Comparison of ENCODE assay signal across 8 mouse cellular contexts in the genomic region with DNA sequence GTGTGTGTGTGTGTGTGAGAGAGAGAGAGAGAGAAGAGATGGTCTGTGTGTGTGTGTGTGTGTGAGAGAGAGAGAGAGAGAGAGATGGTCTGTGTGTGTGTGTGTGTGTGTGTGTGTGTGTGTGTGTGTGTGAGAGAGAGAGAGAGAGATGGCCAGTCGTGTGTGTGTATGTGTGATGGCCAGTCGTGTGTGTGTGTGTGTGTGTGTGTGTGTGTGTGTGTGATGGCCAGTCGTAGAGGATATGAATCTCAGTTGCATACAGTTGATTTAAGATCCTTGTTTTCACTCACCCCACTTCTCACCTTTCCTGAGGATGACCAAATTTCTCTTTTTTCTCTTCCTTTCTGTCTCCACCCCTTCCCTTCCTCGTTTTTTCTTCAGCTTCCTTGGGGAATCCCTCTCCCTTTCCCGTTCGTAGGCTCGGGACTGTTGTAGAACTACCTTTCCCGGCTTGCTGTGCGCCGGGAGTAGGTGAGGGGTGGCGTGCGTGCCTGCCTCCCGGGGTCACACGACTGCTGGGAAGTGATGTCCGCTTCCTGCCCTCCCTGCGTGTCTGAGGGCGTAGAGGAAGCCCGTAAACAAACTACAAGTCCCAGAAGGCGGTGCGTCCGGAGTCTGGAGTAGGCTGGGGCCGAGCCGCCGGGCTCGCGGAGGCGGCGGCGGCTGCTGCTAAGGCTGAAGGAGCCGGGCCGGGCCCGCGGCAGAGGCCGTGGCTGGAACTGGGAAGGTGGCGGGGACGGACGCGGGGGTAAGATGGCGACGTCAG. TPM values are rescaled to one million over a fixed set of nuclear protein-coding genes. Genes with fewer than 3 reads are reported as not detected.
A peak's percentile ranks its signal among the peaks of the same experiment; 100 is the strongest.
DNase-seq lines count a peak whose midpoint lies in the region; ATAC-seq and TF ChIP-seq lines count a peak whose summit lies in the region.

Crtc2 (plus strand) TSS at position 511 of the 766 bp plus-strand sequence.

- peak within 1 kb of the TSS; percentile 97 for H3K9ac ChIP-seq in embryonic facial prominence, embryonic 13.5 days
- peak within 1 kb of the TSS; percentile 86 for H3K9ac ChIP-seq in limb, embryonic 12.5 days (replicated peaks)
- H3K9ac ChIP-seq in midbrain, embryonic 15.5 days = peak within 1 kb of the TSS; percentile 96

- no peaks in the 10 kb centered on the region for H3K9me3 ChIP-seq in embryonic facial prominence, embryonic 13.5 days
- no peaks in the 10 kb centered on the region for H3K9me3 ChIP-seq in limb, embryonic 12.5 days
- no peaks in the 10 kb centered on the region for H3K9me3 ChIP-seq in midbrain, embryonic 15.5 days

- peak; percentile 97 for ATAC-seq in embryonic facial prominence, embryonic 13.5 days (ENCODE audit: insufficient number of reproducible peaks, insufficient read depth, low FRiP score, low TSS enrichment, low read depth)
- peak; percentile 96 for ATAC-seq in limb, embryonic 12.5 days (ENCODE audit: insufficient number of reproducible peaks, insufficient read depth, low FRiP score, low TSS enrichment, low read depth)
- ATAC-seq in midbrain, embryonic 15.5 days (replicated peaks) = peak; percentile 97

- TF ChIP-seq POLR2A in kidney, adult 2 months (IDR thresholded peaks at IDR 0.05; ENCODE audit: low read depth, low read length) = no peak
- peak; percentile 46; the same call in 1 of the 2 replicates for TF ChIP-seq POLR2A in spleen, adult 2 months (IDR thresholded peaks at IDR 0.05; ENCODE audit: low read depth, low read length)

- WGBS in embryonic facial prominence, embryonic 13.5 days = 1% methylated on average over 39 of the region's 40 CpGs
- WGBS in kidney, adult 2 months = under 1% methylated on average over 40 of the region's 40 CpGs
- 2% methylated on average over 40 of the region's 40 CpGs for WGBS in limb, embryonic 12.5 days
- under 1% methylated on average over 40 of the region's 40 CpGs for WGBS in midbrain, embryonic 15.5 days
- 2% methylated on average over 38 of the region's 40 CpGs for WGBS in spleen, adult 2 months

- H3K4me2 ChIP-seq in embryonic facial prominence, embryonic 13.5 days = peak within 1 kb of the TSS; percentile 82
- H3K4me2 ChIP-seq in limb, embryonic 12.5 days = peak within 1 kb of the TSS; percentile 89
- peak within 1 kb of the TSS; percentile 89 for H3K4me2 ChIP-seq in midbrain, embryonic 15.5 days

- peak within 1 kb of the TSS; percentile 98 for H3K4me3 ChIP-seq in embryonic facial prominence, embryonic 13.5 days
- H3K4me3 ChIP-seq in kidney, adult 2 months (ENCODE audit: insufficient read depth, low read depth, low read length) = peak within 1 kb of the TSS; percentile 91
- H3K4me3 ChIP-seq in limb, embryonic 12.5 days (replicated peaks) = peak within 1 kb of the TSS; percentile 90
- H3K4me3 ChIP-seq in midbrain, embryonic 15.5 days = peak within 1 kb of the TSS; percentile 95
- peak within 1 kb of the TSS; percentile 87 for H3K4me3 ChIP-seq in spleen, adult 2 months (ENCODE audit: extremely low read depth, insufficient read depth, insufficient read length)

- peaks cover 44% of the 10 kb centered on the region for H3K36me3 ChIP-seq in embryonic facial prominence, embryonic 13.5 days
- H3K36me3 ChIP-seq in kidney, adult 2 months (ENCODE audit: control insufficient read depth, insufficient read depth, low read length) = no peaks in the 10 kb centered on the region
- peaks cover 50% of the 10 kb centered on the region for H3K36me3 ChIP-seq in limb, embryonic 12.5 days
- peaks cover 18% of the 10 kb centered on the region for H3K36me3 ChIP-seq in midbrain, embryonic 15.5 days (replicated peaks)
- peaks cover 19% of the 10 kb centered on the region for H3K36me3 ChIP-seq in spleen, adult 2 months (ENCODE audit: control insufficient read depth, insufficient read depth, low read length)

- H3K27ac ChIP-seq in embryonic facial prominence, embryonic 13.5 days = peak within 1 kb of the TSS; percentile 88
- peak within 1 kb of the TSS; percentile 81 for H3K27ac ChIP-seq in kidney, adult 2 months (ENCODE audit: insufficient read depth, low read depth, low read length)
- peak within 1 kb of the TSS; percentile 87 for H3K27ac ChIP-seq in limb, embryonic 12.5 days
- H3K27ac ChIP-seq in midbrain, embryonic 15.5 days = peak within 1 kb of the TSS; percentile 80
- peak within 1 kb of the TSS; percentile 92 for H3K27ac ChIP-seq in spleen, adult 2 months (ENCODE audit: insufficient read depth, low read length)

- H3K27me3 ChIP-seq in embryonic facial prominence, embryonic 13.5 days = no peaks in the 10 kb centered on the region
- no peaks in the 10 kb centered on the region for H3K27me3 ChIP-seq in kidney, adult 2 months (replicated peaks; ENCODE audit: control insufficient read depth, insufficient read depth, low read length)
- H3K27me3 ChIP-seq in limb, embryonic 12.5 days = no peaks in the 10 kb centered on the region
- no peaks in the 10 kb centered on the region for H3K27me3 ChIP-seq in midbrain, embryonic 15.5 days (replicated peaks)
- no peaks in the 10 kb centered on the region for H3K27me3 ChIP-seq in spleen, adult 2 months (ENCODE audit: control insufficient read depth, insufficient read depth, low read length)

- H3K4me1 ChIP-seq in embryonic facial prominence, embryonic 13.5 days = peaks cover 28% of the 10 kb centered on the region
- peaks cover 6% of the 10 kb centered on the region; the same call in 1 of the 2 replicates for H3K4me1 ChIP-seq in kidney, adult 2 months (ENCODE audit: control insufficient read depth, insufficient read depth, low read length)
- peaks cover 22% of the 10 kb centered on the region for H3K4me1 ChIP-seq in limb, embryonic 12.5 days (replicated peaks)
- peaks cover 27% of the 10 kb centered on the region for H3K4me1 ChIP-seq in midbrain, embryonic 15.5 days
- peaks cover 6% of the 10 kb centered on the region; the same call in 1 of the 2 replicates for H3K4me1 ChIP-seq in spleen, adult 2 months (ENCODE audit: control insufficient read depth, insufficient read depth, insufficient read length)

- peak; percentile 97 for DNase-seq in 3134 (ENCODE audit: extremely low read depth, insufficient read length, low spot score)
- peak; percentile 96 to 97 for DNase-seq in adrenal gland, postnatal 36 days
- peak; percentile 95 to 99 for DNase-seq in heart, adult 18-20 months
- DNase-seq in kidney, adult 2 months = peak; percentile 98
- peak; percentile 84 to 95 for DNase-seq in spleen, adult 2 months (ENCODE audit: low read depth in 1 of 2, low spot score in 2 of 2)

- TF ChIP-seq CTCF in kidney, adult 2 months (conservative IDR thresholded peaks at IDR 0.05; ENCODE audit: insufficient read depth, insufficient read length, low read depth, low read length) = no peak
- TF ChIP-seq CTCF in spleen, adult 2 months (IDR thresholded peaks at IDR 0.05; ENCODE audit: extremely low read depth, insufficient read depth, insufficient read length, insufficient replicate concordance) = no peak

RNA-seq across cellular contexts. Expression of gene Crtc2, which starts in this region (rescaled TPM):
- 10 to 100 TPM; 37.4 to 43.2 TPM for total RNA-seq in adrenal gland, postnatal 36 days (2021)
- polyA plus RNA-seq in embryonic facial prominence, embryonic 13.5 days (2015; fragmentation: Nextera tagmentation; extraction: Ambion mirVana) = 25.9 and 26.9 TPM in 2 replicates
- 10 to 100 TPM; 13.4 to 18.0 TPM for total RNA-seq in heart, adult 18-20 months (2021)
- polyA plus RNA-seq in kidney, adult 2 months (2012; rRNA removed) = 48.2 and 57.6 TPM in 2 replicates
- 18.6 and 30.3 TPM in 2 replicates for polyA plus RNA-seq in limb, embryonic 12.5 days (2016; fragmentation: Nextera tagmentation; extraction: Ambion mirVana)
- 24.0 and 26.6 TPM in 2 replicates for polyA plus RNA-seq in midbrain, embryonic 15.5 days (2015; fragmentation: Nextera tagmentation; extraction: Ambion mirVana)
- polyA plus RNA-seq in spleen, adult 2 months (2012; rRNA removed) = 103 and 105 TPM in 2 replicates

Comparison
In these comparisons a context has a peak if more than half of its experiments do, and no peak if none do; other contexts are left out.
1. Peak in every context shown above with its lines: DNase-seq, ATAC-seq, H3K4me3 ChIP-seq and H3K27ac ChIP-seq.